Mouse (Mus musculus): Measurements from ENCODE around the gene Casp1. TPM values are rescaled to one million over a fixed set of nuclear protein-coding genes. Genes with fewer than 3 reads are reported as not detected.

The Casp1 gene
- total and polyA plus RNA-seq, 3 experiments = 66.0 to 138 (median 90.3) TPM

- no peak overlapping the region for H3K9ac ChIP-seq (ENCODE audit: insufficient read depth, low read depth)
- in situ Hi-C loops (cut with MboI; ENCODE audit: low pct_ligation_motif_present, low pct_unique_long_range_greater_than_20kb, low sequenced_read_pairs) = no loop called here
- H3K4me1 ChIP-seq (ENCODE audit: control insufficient read depth in 1 of 2, insufficient read depth in 2 of 2) = peaks cover 2 to 23% of the 10 kb centered on the region in 2 experiments; a peak in 3 of 4 replicates
- dilution Hi-C loops (cut with MboI; ENCODE audit: extremely low pct_ligation_motif_present, extremely low pct_unique_long_range_greater_than_20kb, low sequenced_read_pairs) = no loop called here
- no peak overlapping the region for H3K4me2 ChIP-seq (ENCODE audit: insufficient read depth, low read depth, poor library complexity, severe bottlenecking)
- H3K79me2 ChIP-seq (replicated peaks; ENCODE audit: control insufficient read depth, extremely low read depth, insufficient read depth, poor library complexity, severe bottlenecking) = no peaks in the 10 kb centered on the region
- no peak overlapping the region for H3K27ac ChIP-seq (ENCODE audit: insufficient read depth, low read depth)
- H3K9me3 ChIP-seq (replicated peaks; ENCODE audit: low read length) = no peaks in the 10 kb centered on the region
- peak; percentile 48 for DNase-seq (ENCODE audit: extremely low read depth)
- H3K4me3 ChIP-seq (replicated peaks in 1 of 3; ENCODE audit: low read depth in 2 of 3, low read length in 2 of 3, poor library complexity in 1 of 3) = no peak overlapping the region
- TF ChIP-seq GABPA (IDR thresholded peaks at IDR 0.05; ENCODE audit: insufficient replicate concordance, low read depth, low read length) (no peak), USF2 (conservative IDR thresholded peaks at IDR 0.05; ENCODE audit: low read depth, low read length) (no peak), MAFK (IDR thresholded peaks at IDR 0.05; ENCODE audit: insufficient replicate concordance, low read length) (peak; percentile 73; the same call in 1 of the 2 replicates), NELFE (IDR thresholded peaks at IDR 0.05; ENCODE audit: low read depth, low read length) (no peak), ETS1 (conservative IDR thresholded peaks at IDR 0.05; ENCODE audit: low read depth, low read length) (peak; percentile 51; the same call in 1 of the 2 replicates)
- H3K27me3 ChIP-seq (replicated peaks) = no peaks in the 10 kb centered on the region
- no peaks in the 10 kb centered on the region for H3K36me3 ChIP-seq (replicated peaks in 1 of 2; ENCODE audit: control insufficient read depth in 1 of 2, insufficient read depth in 1 of 2, low read length in 1 of 2)
These were observed 27.4 kb upstream of the Casp1 start for GRCm38 (mm10) chr9:5270884-5271283.

GRCm38 (mm10) chr9:5271334-5271845 is 26.9 kb upstream of the Casp1 start:
- Histone ChIP-seq H3K4me2 (ENCODE audit: insufficient read depth, low read depth, poor library complexity, severe bottlenecking) (no peak overlapping the region), H3K27ac (ENCODE audit: insufficient read depth, low read depth) (no peak overlapping the region), H3K9me3 (replicated peaks; ENCODE audit: low read length) (no peaks in the 10 kb centered on the region), H3K36me3 (replicated peaks in 1 of 2; ENCODE audit: control insufficient read depth in 1 of 2, insufficient read depth in 1 of 2, low read length in 1 of 2) (no peaks in the 10 kb centered on the region), H3K4me3 (replicated peaks in 1 of 3; ENCODE audit: low read depth in 2 of 3, low read length in 2 of 3, poor library complexity in 1 of 3) (no peak overlapping the region), H3K27me3 (replicated peaks) (no peaks in the 10 kb centered on the region), H3K9ac (ENCODE audit: insufficient read depth, low read depth) (no peak overlapping the region), H3K4me1 (ENCODE audit: control insufficient read depth in 1 of 2, insufficient read depth in 2 of 2) (peaks cover 2 to 23% of the 10 kb centered on the region in 2 experiments; a peak in 3 of 4 replicates), H3K79me2 (replicated peaks; ENCODE audit: control insufficient read depth, extremely low read depth, insufficient read depth, poor library complexity, severe bottlenecking) (no peaks in the 10 kb centered on the region)
- dilution Hi-C loops (cut with MboI; ENCODE audit: extremely low pct_ligation_motif_present, extremely low pct_unique_long_range_greater_than_20kb, low sequenced_read_pairs) (no loop called here), in situ Hi-C loops (cut with MboI; ENCODE audit: low pct_ligation_motif_present, low pct_unique_long_range_greater_than_20kb, low sequenced_read_pairs) (no loop called here)
- no peak for TF ChIP-seq ZKSCAN1 (IDR thresholded peaks at IDR 0.05; ENCODE audit: borderline replicate concordance, low read depth, low read length)
- no peak for TF ChIP-seq MEF2A (IDR thresholded peaks at IDR 0.05; ENCODE audit: borderline replicate concordance, low read depth, low read length)
- no peak for TF ChIP-seq NELFE (IDR thresholded peaks at IDR 0.05; ENCODE audit: low read depth, low read length)
- TF ChIP-seq EP300 (IDR thresholded peaks at IDR 0.05; ENCODE audit: low read length) = no peak
- TF ChIP-seq RCOR1 (conservative IDR thresholded peaks at IDR 0.05; ENCODE audit: low read depth, low read length) = no peak
- no peak for TF ChIP-seq KAT2A (IDR thresholded peaks at IDR 0.05; ENCODE audit: insufficient replicate concordance, low read length)
- DNase-seq (ENCODE audit: extremely low read depth) = no peak

GRCm38 (mm10) chr9:5286071-5286470 is 12.2 kb upstream of the Casp1 start:
- DNase-seq (ENCODE audit: extremely low read depth) = no peak
- in situ Hi-C loops (cut with MboI; ENCODE audit: low pct_ligation_motif_present, low pct_unique_long_range_greater_than_20kb, low sequenced_read_pairs) = no loop called here

More at GRCm38 (mm10) chr9:5286071-5286470, 12.2 kb upstream of the Casp1 start:
- no peaks in the 10 kb centered on the region for H3K36me3 ChIP-seq (replicated peaks in 1 of 2; ENCODE audit: control insufficient read depth in 1 of 2, insufficient read depth in 1 of 2, low read length in 1 of 2)
- H3K79me2 ChIP-seq (replicated peaks; ENCODE audit: control insufficient read depth, extremely low read depth, insufficient read depth, poor library complexity, severe bottlenecking) = no peaks in the 10 kb centered on the region
- no peak overlapping the region for H3K4me2 ChIP-seq (ENCODE audit: insufficient read depth, low read depth, poor library complexity, severe bottlenecking)
- no peak overlapping the region for H3K27ac ChIP-seq (ENCODE audit: insufficient read depth, low read depth)
- no peaks in the 10 kb centered on the region for H3K4me1 ChIP-seq (ENCODE audit: control insufficient read depth in 1 of 2, insufficient read depth in 2 of 2)
- dilution Hi-C loops (cut with MboI; ENCODE audit: extremely low pct_ligation_motif_present, extremely low pct_unique_long_range_greater_than_20kb, low sequenced_read_pairs) = no loop called here
- no peak overlapping the region for H3K9ac ChIP-seq (ENCODE audit: insufficient read depth, low read depth)
- H3K9me3 ChIP-seq (replicated peaks; ENCODE audit: low read length) = no peaks in the 10 kb centered on the region
- TF ChIP-seq ELF1 (IDR thresholded peaks at IDR 0.05; ENCODE audit: low read depth, low read length) (no peak), RAD21 (IDR thresholded peaks at IDR 0.05; ENCODE audit: low read depth, low read length) (no peak), RCOR1 (conservative IDR thresholded peaks at IDR 0.05; ENCODE audit: low read depth, low read length) (no peak), MAX (IDR thresholded peaks at IDR 0.05; ENCODE audit: low read length) (no peak), ZMIZ1 (IDR thresholded peaks at IDR 0.05; ENCODE audit: low read depth, low read length) (no peak), PAX5 (IDR thresholded peaks at IDR 0.05; ENCODE audit: low read length) (no peak), MAZ (IDR thresholded peaks at IDR 0.05; ENCODE audit: low read depth, low read length) (no peak), NRF1 (IDR thresholded peaks at IDR 0.05; ENCODE audit: low read depth, low read length) (no peak), ETS1 (conservative IDR thresholded peaks at IDR 0.05; ENCODE audit: low read depth, low read length) (no peak), NELFE (IDR thresholded peaks at IDR 0.05; ENCODE audit: low read depth, low read length) (no peak), ZKSCAN1 (IDR thresholded peaks at IDR 0.05; ENCODE audit: borderline replicate concordance, low read depth, low read length) (no peak), IRF4 (IDR thresholded peaks at IDR 0.05; ENCODE audit: low read depth, low read length) (no peak), MEF2A (IDR thresholded peaks at IDR 0.05; ENCODE audit: borderline replicate concordance, low read depth, low read length) (no peak), USF1 (IDR thresholded peaks at IDR 0.05; ENCODE audit: low read depth, low read length) (no peak), BHLHE40 (IDR thresholded peaks at IDR 0.05; ENCODE audit: low read depth, low read length) (no peak), POLR2A (IDR thresholded peaks at IDR 0.05; ENCODE audit: low read depth, low read length) (no peak)
- H3K4me3 ChIP-seq (replicated peaks in 1 of 3; ENCODE audit: low read depth in 2 of 3, low read length in 2 of 3, poor library complexity in 1 of 3) = no peak overlapping the region
- H3K27me3 ChIP-seq (replicated peaks) = no peaks in the 10 kb centered on the region
